Mouse (Mus musculus) lung, adult 18-20 months (tissue): ENCODE measurements at regions not wholly inside any gene's neighbourhood (a gene's known extent, or its start where the extent isn't known, plus 50 kb on each side); places are given as distances from the start of the nearest gene placed in this dataset.

Experiments used
- DNase-seq, 2 experiments: peaks; one replicate each; pipeline ENCODE4 v3.0.0; 2022; ENCODE audit warnings: mixed read lengths in 2 of 2

- no peak for DNase-seq
These were observed 87.6 kb upstream of the Cpeb4 start for GRCm38 (mm10) chr11:31784332-31784901.

DNA sequence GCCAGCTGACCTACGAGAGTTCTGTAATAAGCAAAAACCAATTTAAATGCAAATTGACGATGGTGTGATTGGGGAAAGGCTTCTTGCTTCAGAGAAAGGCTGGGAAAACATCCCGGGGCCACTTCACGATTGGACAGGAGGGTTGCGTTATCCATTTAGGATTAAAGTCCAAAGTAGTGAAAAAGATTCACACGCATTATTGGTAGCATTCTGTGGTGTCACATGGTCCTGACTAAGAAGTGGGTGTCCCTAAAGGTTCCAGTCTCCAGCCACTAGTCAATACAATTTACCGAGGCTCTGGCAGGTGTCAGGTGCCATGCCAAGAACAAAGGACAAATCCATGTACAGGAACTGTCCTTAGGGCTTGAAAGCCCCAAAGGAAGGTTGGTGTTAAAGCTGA, 86.9 kb upstream of the Cpeb4 start:
- no peak for DNase-seq

- DNase-seq = no peak
These were observed 84.6 kb upstream of the Cpeb4 start for GRCm38 (mm10) chr11:31787376-31787775.

DNA sequence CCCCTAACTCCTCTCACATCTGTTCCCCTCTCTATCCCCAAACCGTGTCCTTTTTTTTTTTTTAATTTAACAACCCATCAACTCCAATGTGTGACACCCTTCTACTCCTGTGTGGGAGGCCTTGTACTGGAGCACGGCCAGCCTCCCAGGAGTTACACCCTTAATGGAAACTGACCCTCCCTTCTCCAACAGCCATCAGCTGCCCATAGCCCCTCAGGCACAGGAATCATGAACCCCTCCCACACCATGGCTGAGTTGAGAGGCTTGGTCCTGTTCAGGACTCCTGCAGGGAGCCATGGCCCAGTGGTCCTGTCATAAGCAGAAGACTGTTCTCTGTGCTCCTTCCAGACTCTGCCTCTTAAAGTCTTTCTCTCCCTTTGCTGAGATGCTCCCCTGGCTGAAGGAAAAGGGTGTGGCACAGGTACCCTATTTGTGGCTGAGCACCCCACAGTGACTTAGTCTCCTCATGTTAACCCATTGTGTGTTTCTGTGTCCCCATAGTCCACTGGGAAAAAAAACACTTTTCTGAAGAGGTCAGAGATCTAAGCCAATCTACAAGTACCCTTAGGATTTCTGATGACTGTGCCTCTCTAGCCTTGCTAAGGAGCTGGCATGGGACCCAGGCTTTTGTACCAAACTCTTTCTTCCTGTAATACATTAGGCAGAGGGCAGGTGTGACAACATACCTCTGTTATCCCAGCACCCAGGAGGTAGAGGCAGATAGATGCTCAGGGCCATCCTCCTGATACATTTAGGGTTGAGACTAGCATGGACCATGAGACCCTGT, 83.9 kb upstream of the Cpeb4 start:
- no peak for DNase-seq

DNA sequence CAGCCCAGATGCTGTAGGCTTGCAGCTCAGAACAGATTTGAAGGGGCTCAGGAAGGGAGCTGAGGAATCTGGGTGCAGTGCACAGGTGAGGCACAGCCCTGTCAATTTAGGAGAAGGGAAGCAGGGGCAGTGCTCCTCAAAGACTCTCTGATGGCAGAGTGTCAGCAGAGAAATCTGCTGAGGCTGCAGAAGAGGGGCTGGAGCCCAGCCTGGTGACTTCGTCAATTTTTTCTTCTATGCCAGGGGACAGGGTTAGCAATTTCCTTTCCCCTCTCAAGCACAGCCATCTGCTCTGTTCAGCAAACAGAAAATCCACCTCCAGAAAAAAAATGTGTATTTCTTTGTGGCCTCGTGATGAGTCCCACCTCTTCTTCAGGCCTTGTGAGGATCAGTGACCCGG, 82.0 kb upstream of the Cpeb4 start:
- DNase-seq = no peak

GRCm38 (mm10) chr11:31791264-31791663, 80.7 kb upstream of the Cpeb4 start:
- DNase-seq = no peak

GRCm38 (mm10) chr11:31795084-31795483, 76.9 kb upstream of the Cpeb4 start:
- DNase-seq = no peak

GRCm38 (mm10) chr11:31796245-31796644, 75.8 kb upstream of the Cpeb4 start:
- DNase-seq = peak; percentile 35 to 53

- DNase-seq = peak; percentile 45 to 61
These were observed 70.4 kb upstream of the Cpeb4 start for GRCm38 (mm10) chr11:31801575-31801974.

DNA sequence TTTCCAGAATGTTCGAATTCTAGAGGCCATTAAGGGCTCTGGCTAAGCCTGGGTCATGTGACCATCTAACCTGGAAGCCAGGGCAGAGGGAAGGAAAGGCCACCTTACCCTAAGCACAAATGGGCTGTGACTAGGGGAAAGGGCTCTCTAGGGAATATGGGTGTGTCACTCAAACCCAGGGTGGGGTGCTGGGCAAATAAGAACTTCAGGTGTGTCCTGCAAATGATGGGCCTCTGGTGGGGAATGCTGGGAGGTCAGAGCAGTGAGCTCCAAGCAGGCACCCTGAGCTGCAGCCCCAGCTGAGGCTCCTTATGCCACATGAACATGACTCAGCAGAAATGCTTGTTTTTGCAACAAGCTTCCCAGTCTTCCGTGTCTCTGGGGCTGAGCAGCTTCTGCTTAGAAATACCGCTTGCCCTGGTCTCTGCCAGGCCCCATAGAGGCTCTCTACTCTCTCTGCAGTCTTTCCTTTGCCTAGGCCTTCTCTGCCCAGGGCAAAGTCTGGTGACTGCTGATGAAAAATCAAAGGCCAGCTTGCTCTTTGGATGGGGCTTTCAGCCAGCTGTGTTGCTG, 68.6 kb upstream of the Cpeb4 start:
- DNase-seq = peak; percentile 30 to 60

DNA sequence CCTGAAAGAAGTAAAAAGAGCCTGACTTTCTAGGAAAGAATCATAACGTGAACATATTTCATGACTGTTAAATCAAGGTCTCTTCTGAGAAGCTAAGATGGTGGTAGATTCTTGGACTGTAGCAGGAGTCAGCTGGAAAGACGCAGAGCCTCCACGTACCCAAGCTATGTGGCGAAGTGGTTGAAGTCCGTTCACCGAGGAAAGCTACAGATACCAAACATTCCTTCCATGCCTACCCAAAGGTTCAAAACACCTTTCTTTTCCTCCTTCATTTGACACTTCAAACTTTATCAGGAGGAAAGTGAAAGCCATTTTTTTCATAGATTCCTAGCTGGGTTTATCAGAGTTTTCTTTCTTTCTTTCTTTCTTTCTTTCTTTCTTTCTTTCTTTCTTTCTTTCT, 67.5 kb upstream of the Cpeb4 start:
- no peak for DNase-seq

GRCm38 (mm10) chr11:31807461-31808215, 64.4 kb upstream of the Cpeb4 start:
- peak; percentile 64 to 73 for DNase-seq

GRCm38 (mm10) chr11:31808216-31808838, 63.7 kb upstream of the Cpeb4 start:
- peak; percentile 41 to 62 for DNase-seq

GRCm38 (mm10) chr11:31810011-31810786, 61.8 kb upstream of the Cpeb4 start:
- DNase-seq = no peak

GRCm38 (mm10) chr11:31812215-31812614, 59.8 kb upstream of the Cpeb4 start:
- peak; percentile 75 to 80 for DNase-seq

GRCm38 (mm10) chr11:31814616-31815015, 57.4 kb upstream of the Cpeb4 start:
- no peak for DNase-seq

- DNase-seq = no peak
These were observed 56.0 kb upstream of the Cpeb4 start for GRCm38 (mm10) chr11:31815855-31816488.

GRCm38 (mm10) chr11:31818032-31818431, 54.0 kb upstream of the Cpeb4 start:
- DNase-seq = peak in 1 of 2 experiments; percentile 61

DNA sequence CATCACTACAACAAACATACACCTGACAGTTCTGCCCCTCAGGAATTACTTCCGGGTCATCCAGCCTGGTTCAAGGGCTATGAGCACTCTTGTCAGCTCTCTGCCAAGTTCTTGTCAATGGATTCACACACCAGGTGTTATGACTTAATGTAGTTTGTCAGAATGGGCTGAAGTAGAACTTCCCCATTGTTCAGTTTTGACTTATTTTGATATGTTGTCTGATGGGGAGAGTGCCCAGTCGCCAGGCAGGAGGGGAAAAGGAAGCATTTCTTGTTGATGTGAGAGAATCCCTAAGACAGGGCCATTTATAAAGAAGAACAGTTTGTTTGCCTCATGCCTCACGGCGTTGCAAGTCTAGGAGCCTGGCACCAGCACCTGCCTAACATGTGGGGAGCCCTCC, 52.0 kb upstream of the Cpeb4 start:
- DNase-seq = no peak

DNA sequence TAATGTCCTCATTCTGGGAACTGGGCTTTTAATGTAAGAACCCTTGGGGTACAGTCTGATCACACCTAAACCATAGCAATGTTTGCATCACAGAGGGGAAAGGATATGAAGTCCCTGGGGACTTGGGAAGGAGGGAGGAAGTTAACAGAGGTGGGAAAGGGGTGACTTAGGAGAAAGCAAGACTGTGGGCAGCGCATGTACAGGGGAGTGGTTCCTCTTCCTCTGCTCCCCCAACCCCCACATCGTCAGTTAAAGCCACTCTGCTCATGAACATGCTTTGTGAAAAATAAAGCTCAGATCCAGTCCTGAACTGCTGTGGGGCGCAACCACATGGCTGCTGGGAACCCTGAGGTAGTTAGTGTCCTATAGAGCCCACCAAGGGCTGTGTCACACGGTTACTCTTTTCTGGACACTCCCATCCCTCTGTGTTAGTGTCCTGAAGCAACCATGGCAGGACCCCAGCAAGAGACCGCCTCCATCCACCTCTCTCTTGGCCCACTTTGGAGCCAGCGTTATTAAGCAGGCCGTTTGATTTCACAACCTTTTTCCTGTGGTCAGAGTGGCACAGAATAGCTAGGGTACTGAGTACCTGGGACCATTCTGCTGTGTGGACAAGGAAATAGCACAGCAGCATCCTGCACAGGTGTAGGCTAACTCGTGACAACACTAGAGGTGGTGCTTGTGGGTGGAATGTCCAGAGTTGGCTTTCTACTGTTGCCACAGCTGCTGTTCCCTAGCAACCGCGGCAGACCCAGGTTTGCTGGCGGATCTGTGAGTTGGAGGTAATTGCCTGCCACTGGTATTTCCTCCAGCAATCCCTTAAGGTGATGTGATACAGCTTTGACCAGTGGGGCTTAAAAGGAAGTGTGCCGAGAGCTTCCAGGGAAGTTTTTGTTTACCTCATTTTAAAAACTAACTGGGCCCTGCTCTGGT, 50.3 kb upstream of the Cpeb4 start:
- peak; percentile 89 to 92 for DNase-seq
